Mouse (Mus musculus) regulatory T cell (primary cell): Measurements from ENCODE around the gene Rom1.

Experiments used
- in situ Hi-C: fragments of 300-600 bp; cut with MboI, MseI; formaldehyde crosslinking; loops from one replicate; pipeline ENCODE4 v1.15.1; 2025; ENCODE audit warnings: high pct_unique_total_duplicates

The Rom1 gene

DNA sequence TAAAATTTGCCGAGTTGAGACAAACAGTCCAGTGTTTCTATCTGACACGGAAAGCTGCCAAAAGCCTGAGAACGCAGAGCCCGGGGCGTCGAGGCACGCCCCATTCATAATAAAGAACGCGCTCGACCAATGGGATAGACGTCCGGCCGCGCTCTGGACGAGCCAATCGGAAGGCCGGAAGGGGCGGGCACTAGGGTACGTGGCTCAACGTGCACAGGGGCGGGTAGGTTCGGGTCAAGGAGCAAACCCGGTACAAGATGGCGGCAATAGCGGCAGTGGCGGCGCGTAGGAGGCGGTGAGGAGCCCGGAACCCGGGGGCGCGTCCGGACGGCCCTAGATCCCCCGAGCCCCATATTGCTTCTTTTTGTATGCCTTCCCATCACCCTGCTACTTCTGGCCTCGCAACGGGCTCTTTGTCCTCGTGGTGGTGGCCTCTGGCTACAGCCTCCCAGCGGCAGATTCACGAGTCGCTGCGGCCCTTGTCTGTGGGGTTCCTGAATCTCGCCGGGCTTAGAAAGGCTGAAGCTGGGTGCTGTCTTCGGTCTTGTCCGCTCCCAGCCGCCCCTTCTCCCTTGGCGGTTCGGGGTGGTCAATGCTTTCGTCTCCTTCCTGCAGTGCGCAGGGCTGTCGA is 31.2 kb downstream of the Rom1 start, which contains the start of gene Ganab:
Ganab (plus strand) TSS at position 207 of the 631 bp plus-strand sequence.
- in situ Hi-C loops = loop anchor here (5.0 to 25.0 kb wide), 2 partner anchors 61 to 1089 kb away; partner anchors contain the start of genes Bscl2, Fth1 and Gng3

DNA sequence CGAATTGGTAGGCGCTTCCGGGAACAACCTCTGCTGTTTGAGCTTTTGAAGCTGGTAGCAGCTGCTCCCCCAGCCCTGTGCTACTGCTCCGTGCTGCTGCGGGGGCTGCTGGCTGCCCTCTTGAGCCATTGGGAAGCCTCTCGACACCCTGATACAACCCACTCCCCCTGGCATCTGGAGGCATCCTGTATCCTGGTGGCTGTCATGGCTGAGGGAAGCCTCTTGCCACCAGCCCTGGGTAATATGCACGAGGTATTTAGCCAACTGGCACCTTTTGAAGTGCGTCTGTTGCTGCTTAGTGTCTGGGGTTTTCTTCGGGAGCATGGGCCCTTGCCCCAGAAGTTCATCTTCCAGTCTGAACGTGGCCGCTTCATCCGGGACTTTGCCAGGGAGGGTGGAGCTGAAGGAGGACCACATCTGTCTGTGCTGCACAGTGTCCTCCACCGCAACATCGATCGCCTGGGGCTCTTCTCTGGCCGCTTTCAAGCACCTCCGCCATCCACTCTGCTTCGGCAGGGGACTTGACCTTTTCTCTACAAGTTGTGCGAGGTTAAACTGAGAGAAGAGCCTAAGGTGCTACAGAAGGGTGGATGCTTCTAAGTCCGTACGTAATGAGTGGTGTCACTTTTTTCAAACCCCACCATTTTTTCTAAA is 31.8 kb downstream of the Rom1 start:
- in situ Hi-C loops = loop anchor here (5.0 to 25.0 kb wide), 2 partner anchors 60 to 1090 kb away; partner anchors contain the start of genes Bscl2, Fth1 and Gng3

DNA sequence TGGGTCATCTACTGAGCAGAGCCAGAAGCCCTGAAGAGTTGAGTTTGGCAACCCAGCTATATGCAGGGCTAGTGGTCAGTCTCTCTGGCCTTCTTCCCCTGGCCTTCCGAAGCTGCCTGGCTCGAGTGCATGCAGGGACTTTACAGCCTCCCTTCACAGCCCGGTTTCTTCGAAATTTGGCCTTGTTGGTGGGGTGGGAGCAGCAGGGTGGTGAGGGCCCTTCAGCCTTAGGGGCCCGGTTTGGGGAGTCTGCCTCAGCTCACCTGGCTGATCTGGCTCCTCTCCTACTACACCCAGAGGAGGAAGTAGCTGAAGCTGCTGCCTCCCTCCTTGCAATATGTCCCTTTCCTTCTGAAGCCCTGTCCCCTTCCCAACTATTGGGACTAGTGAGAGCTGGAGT is 32.9 kb downstream of the Rom1 start:
- in situ Hi-C loops = loop anchor here (5.0 to 25.0 kb wide), 2 partner anchors 59 to 1091 kb away; partner anchors contain the start of genes Bscl2, Fth1 and Gng3

DNA sequence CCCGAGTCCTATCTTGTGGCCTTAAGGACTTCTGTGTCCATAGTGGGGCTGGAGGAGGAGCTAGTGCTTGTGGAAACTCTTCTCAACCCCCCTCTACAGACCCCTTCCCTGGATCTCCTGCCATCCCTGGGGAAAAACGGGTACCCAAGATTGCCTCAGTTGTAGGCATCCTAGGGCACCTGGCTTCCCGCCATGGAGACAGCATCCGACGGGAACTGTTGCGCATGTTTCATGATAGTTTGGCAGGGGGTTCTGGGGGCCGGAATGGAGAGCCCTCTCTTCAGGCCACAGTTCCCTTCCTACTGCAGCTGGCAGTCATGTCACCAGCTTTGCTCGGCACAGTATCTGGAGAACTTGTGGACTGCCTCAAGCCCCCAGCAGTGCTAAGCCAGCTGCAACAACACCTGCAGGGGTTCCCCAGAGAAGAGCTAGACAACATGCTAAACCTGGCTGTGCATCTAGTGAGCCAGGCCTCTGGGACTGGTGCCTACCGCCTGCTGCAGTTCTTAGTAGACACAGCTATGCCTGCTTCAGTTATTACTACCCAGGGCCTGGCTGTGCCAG is 33.7 kb downstream of the Rom1 start:
- in situ Hi-C loops = loop anchor here (5.0 to 25.0 kb wide), 2 partner anchors 58 to 1092 kb away; partner anchors contain the start of genes Bscl2, Fth1 and Gng3

DNA sequence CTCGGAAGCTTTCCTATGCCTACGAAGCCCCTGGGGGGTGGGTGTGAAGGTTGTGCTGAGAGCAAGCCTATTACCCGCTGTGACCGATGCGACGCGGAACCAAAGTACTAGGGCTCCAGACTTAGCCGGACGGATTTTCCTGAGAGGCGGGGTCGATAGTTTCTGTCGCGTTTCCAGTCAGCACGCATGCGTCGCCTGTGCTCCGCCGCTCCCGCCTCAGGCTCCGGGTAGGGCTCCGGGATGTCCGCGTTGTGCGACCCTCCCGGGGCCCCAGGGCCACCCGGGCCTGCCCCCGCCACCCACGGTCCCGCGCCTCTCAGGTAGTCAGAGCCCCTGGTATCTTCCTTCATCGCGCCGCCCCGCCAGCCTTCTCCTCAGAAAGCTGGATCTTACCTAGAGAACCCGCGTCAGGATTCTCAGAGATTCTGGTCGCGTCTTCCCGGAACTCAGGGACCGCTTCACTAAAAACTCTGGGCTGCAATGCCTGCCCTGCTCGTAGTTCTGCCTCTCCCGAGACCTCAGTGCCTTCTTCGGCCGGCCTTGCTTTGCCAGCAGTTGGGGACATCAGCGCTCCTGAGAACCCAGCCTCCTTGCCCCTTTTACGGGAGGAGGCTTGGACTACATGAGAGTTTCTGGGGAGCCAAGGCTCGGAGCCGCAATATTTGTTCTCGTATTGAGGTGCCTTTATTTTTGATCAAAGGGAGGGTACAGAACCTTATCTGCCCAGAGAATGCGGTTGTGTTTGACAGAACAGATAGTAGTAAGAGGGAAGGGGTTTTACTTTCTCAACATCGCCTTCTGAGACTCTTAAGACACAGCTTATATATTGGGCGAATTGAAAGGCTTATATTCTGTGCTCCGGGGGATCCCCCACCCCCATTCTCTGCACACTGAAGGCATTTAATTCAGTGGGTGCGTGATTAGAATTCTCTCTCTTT is 36.1 kb downstream of the Rom1 start, which contains the start of gene Ints5:
Ints5 (plus strand) TSS at position 177 of the 938 bp plus-strand sequence.
- in situ Hi-C loops = loop anchor here (25.0 kb wide), 1 partner anchor 1094 kb away; the partner anchor contains the start of gene Fth1

DNA sequence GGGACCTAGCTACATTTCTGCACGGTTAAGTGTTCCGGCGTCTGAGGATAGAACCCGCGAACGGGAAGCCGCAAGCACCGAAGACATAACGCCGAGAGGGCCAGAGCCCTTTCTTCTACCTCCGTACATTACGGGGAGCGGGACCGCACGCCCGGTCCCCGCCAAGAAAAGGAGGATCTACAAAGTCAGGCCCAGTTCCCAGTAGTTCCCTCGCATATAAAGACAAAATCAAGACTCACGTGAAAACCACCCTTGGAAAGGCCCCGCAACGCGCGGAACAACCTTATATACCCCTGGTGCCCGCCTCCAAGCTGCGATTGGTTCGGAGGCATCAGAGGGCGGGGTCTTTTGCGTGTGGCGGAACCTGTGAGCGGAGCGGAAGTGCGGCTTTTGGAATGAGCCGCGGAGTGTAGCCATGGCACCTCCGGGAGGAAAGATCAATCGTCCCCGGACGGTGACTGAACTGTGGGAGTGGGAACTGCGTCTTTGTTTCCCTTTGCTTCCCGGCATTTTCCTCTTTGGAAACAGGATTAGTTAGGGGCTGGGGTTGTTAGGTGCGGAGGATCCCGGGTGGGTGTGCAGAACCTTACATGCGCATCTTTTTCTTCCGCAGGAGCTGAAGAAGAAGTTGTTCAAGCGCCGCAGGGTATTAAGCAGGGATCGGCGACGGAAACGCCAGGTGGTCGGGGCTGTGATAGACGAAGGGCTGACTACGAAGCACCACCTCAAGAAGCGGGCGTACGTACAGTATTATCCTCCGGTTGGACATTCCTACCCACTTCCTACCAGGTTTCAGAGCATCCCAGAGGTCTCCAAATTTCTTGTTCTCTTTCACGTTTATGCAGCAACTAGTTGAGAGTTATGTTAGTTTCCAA is 40.4 kb downstream of the Rom1 start, which contains the start of the genes 1810009A15Rik and Gm49416:
1810009A15Rik (plus strand) TSS at position 343 of the 875 bp plus-strand sequence.
Gm49416 (plus strand) TSS at position 416 of the 875 bp plus-strand sequence.
- in situ Hi-C loops = loop anchor here (25.0 kb wide), 1 partner anchor 1099 kb away; the partner anchor contains the start of gene Fth1

DNA sequence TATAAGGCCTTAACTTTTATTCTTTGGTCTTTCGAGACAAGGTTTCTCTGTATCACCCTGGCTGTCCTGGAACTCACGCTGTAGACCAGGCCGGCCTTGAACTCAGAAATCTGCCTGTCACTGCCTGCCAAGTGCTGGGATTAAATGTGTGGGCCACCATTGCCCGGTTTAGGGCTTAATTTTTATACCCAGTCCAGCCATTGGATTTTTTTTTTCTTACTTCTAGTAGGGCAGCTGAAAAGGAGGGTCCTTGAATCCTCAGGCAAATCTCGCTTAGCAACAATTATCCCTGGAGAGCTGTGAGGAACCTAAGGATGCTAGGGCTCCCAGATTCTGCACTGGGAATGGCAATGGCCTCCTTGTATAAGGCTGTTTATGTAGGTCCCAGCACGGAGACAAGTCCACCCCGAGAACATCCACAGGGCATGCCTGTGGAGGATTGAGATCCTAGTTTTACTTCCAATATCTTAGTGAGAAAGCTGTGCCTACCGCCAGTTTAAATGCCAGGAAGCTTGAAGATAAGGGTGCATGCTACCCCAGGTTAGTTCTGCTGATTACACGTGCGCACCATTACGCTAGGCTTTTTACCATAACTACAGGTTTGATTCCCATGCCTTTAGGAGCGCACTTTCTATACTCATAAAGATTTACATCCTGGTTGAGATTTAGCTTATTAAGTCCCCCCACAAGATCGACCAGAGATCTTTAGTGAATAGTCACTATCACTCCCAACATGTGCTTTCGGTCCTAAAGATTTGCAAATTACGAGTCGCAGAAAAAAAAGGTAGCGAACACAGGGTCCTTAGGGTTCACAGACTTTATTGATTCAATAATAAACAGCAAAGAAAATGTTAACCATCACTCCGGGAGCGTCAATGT is 41.3 kb downstream of the Rom1 start:
- in situ Hi-C loops = loop anchor here (25.0 kb wide), 1 partner anchor 1099 kb away; the partner anchor contains the start of gene Fth1

DNA sequence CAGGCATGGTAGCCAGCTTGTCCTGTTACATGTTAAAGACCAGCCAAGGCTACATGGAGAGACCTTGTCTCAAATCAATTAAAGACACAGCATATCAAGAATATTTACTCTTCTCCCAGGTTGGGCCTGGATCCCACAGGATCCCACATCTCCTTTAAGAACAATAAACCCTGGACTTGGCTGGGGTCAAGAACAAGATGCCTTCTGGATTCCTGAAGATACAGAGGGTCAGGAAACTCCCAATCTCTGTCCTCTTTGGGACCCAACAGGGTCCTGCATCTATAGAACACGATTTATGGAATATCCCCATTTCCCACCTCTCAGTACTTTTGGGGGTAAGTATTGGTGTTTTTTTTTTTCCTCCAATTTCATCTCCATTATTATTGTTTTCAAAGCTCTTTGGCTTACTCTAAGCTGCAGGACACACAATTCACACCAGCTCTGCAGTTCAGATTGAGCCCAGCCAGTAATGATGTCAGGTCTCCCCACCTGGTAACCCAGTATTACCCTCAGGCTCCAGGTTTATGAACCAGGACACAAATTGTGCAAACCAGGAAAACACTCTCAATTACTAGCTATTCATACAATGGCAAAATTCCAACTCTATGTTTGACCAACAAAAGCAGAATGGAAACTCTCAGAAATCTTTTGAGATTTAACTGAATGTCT is 42.1 kb downstream of the Rom1 start:
- in situ Hi-C loops = loop anchor here (25.0 kb wide), 1 partner anchor 1100 kb away; the partner anchor contains the start of gene Fth1

DNA sequence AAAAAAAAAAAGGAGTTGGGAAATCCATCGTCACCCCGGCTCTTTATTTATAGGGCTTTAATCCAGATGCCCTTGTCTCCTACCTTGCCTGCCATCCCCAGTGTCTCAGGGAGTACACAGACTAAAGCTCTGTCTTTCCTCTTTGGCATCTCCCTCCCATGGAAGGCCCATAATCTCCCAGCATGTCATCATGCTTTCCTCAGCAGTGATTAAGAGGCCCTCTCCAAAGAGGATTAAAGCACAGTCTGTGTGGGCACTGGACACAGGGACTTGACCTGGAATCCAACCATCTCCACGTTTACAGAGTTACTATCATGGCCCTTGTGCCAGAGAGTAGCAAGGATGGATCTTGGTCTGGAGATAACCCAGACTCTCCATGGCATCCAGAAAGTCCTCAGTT is 45.5 kb downstream of the Rom1 start, which contains the start of the genes Lbhd1 and Gm49403:
Lbhd1 (plus strand) TSS at position 117 of the 400 bp plus-strand sequence.
Gm49403 (plus strand) TSS at position 315 of the 400 bp plus-strand sequence.
- in situ Hi-C loops = loop anchor here (25.0 kb wide), 1 partner anchor 1104 kb away; the partner anchor contains the start of gene Fth1

DNA sequence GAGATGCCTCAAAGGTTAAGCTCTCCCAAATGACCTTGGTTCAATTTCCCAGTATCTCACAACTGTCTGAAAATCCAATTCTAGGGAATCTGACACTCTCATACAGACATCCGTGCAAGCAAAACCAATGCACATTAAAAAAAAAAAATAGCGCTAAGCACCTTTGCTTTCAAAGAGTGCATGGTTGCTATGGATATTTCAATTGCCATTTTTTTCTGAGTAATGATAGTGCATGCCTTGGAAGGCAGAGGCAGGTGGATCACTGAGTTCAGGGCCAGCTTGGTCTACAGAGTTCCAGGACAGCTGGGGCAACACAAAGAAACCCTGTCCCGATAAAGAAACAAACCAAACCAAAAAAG is 48.1 kb downstream of the Rom1 start:
- in situ Hi-C loops = loop anchor here (25.0 kb wide), 1 partner anchor 1106 kb away; the partner anchor contains the start of gene Fth1

DNA sequence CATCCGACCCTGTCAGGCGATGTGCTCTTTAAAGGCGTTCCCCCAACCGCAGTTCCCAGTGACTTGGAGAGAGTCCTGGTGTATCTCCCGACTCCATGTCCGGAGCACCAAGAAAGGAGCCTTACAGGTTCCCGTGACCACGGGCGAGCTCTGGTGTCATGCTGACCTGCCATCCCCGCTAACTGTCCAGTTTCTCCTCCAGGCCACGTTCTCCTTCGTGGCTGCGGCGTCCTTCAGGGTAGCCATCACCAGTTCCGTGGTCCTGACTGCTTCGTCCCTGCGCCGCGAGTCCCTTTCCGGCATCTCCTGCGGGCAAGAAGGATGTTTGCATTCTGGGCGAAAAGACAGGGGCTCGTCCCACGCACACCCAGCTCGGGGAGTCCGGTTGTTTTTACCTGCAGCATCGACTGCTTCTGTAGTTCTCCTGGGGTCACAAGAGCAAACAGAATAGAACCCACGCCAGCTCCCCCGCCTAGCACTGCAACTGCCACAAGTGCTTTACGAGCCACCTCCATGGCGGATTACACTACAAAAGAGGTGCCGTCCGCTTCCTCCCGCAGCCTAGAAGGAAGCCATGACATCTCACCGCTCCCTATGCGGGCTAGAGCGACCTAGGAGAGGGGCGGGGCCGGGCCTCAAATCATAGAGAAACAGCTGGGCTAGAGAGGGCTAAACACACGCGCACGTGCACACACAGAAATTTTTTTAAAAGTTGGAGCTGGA is 48.7 kb downstream of the Rom1 start, which contains the start of gene Uqcc3:
Uqcc3 (minus strand) TSS at position 613 of the 723 bp plus-strand sequence.
- in situ Hi-C loops = loop anchor here (25.0 kb wide), 1 partner anchor 1107 kb away; the partner anchor contains the start of gene Fth1
